Mouse (Mus musculus) embryonic fibroblast, embryonic 13.5 days (primary cell): ENCODE data around the gene Tle4.

ENCODE experiments used
- CTCF ChIP-seq: IDR thresholded peaks from 2 replicates; pipeline ENCODE4 v1.5.1; 2011; ENCODE audit warnings: mild to moderate bottlenecking, control low read depth, low read length, moderate library complexity, borderline replicate concordance; ENCODE audit not compliant: insufficient read depth
- POLR2A ChIP-seq: IDR thresholded peaks from 2 replicates; pipeline ENCODE4 v1.6.1; 2011; ENCODE audit warnings: low read depth, mild to moderate bottlenecking, control low read depth, low read length, moderate library complexity

DNA sequence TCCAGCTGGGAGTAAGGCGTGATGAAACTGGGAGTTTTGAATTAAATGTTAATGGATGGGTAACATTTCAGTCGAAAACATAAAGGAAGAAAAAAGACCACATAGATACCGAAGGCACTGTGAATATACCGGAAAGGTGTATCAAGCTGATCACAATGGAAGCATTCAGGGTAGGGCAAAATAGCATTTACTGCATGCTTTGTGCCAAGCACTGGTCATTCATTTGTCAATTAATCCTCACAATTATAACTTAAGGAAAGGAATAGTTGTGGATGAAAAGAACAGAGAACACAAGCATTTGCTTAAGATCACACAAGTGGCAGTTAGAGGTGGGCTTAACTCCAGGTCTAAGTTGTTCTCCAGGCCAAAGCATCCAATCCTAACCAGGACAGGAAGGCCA lies 25.5 kb upstream of the Tle4 start:
- TF ChIP-seq POLR2A (no peak), CTCF (no peak)
